Mouse (Mus musculus) heart, adult 2 months (tissue): Measurements from ENCODE around the gene Chad. TPM values are rescaled to one million over a fixed set of nuclear protein-coding genes. Genes with fewer than 3 reads are reported as not detected.

Source experiments
- DNase-seq, 2 experiments: peaks; one replicate each; pipeline ENCODE4 v3.0.0; 2021
- H3K27ac ChIP-seq: fragments of 200-600 bp; 2 replicates; pipeline ENCODE4 v1.8.1; 2022
- H3K27me3 ChIP-seq: fragments of 200-500 bp; 2 replicates; pipeline ENCODE4 v1.6.1; 2012; ENCODE audit warnings: mild to moderate bottlenecking, low read length, inconsistent platforms, mixed read lengths; ENCODE audit not compliant: control insufficient read depth, insufficient read depth
- H3K36me3 ChIP-seq: fragments of 200-500 bp; 2 replicates; pipeline ENCODE4 v1.6.1; 2012; ENCODE audit warnings: low read length, inconsistent platforms; ENCODE audit not compliant: control insufficient read depth, insufficient read depth
- H3K4me1 ChIP-seq: fragments of 200-500 bp; 2 replicates; pipeline ENCODE4 v1.6.1; 2011; ENCODE audit warnings: low read length; ENCODE audit not compliant: control insufficient read depth, insufficient read depth
- H3K4me3 ChIP-seq: fragments of 200-600 bp; 2 replicates; pipeline ENCODE4 v1.8.1; 2022
- H3K79me2 ChIP-seq: fragments of 200-500 bp; replicated peaks from 2 replicates; pipeline ENCODE4 v1.6.1; 2012; ENCODE audit warnings: mild to moderate bottlenecking, inconsistent platforms, low read length, moderate library complexity, mixed read lengths; ENCODE audit not compliant: control insufficient read depth, insufficient read depth
- H3K9ac ChIP-seq: fragments of 200-500 bp; 2 replicates; pipeline ENCODE4 v1.6.1; 2012; ENCODE audit warnings: low read depth, mild to moderate bottlenecking, control low read depth, inconsistent platforms, low read length, mixed read lengths
- CTCF ChIP-seq: fragments of 200-600 bp; IDR thresholded peaks from 2 replicates; pipeline ENCODE4 v1.8.1; 2022; ENCODE audit warnings: antibody characterized with exemption, mild to moderate bottlenecking, moderate library complexity
- EP300 ChIP-seq: fragments of 200-500 bp; IDR thresholded peaks from 2 replicates; pipeline ENCODE4 v1.6.1; 2011; ENCODE audit warnings: low read depth, low read length, control low read depth; ENCODE audit not compliant: insufficient read depth
- POLR2A ChIP-seq: fragments of 200-500 bp; IDR thresholded peaks from 2 replicates; pipeline ENCODE4 v1.6.1; 2011; ENCODE audit warnings: mild to moderate bottlenecking, low read depth, low read length, control low read depth; ENCODE audit not compliant: insufficient read depth
- WGBS: fragments of 180-500 bp; shearing (Covaris S2); methylation state at CpG from one replicate; pipeline ENCODE4 v1.1.7; 2018; 5-methylcytosine and 5-hydroxymethylcytosine counted together
- intact Hi-C: fragments of 180-260 bp; cut with DNase I; formaldehyde crosslinking; loops from one replicate; pipeline ENCODE4 v1.15.1; 2025
- polyA plus RNA-seq: library from polyadenylated mRNA; depleted of rRNA; stranded (reverse); fragments of >200 nt; gene quantifications from 2 replicates; pipeline ENCODE4 v1.2.3, GENCODE M21; 2012
- total RNA-seq, 2 experiments: library from RNA; stranded (reverse); gene quantifications; 2 replicates each; pipeline ENCODE4 v1.2.3; 2021

Chad gene
- total and polyA plus RNA-seq, 3 experiments = 1.7 to 16.2 (median 2.1) TPM

DNA sequence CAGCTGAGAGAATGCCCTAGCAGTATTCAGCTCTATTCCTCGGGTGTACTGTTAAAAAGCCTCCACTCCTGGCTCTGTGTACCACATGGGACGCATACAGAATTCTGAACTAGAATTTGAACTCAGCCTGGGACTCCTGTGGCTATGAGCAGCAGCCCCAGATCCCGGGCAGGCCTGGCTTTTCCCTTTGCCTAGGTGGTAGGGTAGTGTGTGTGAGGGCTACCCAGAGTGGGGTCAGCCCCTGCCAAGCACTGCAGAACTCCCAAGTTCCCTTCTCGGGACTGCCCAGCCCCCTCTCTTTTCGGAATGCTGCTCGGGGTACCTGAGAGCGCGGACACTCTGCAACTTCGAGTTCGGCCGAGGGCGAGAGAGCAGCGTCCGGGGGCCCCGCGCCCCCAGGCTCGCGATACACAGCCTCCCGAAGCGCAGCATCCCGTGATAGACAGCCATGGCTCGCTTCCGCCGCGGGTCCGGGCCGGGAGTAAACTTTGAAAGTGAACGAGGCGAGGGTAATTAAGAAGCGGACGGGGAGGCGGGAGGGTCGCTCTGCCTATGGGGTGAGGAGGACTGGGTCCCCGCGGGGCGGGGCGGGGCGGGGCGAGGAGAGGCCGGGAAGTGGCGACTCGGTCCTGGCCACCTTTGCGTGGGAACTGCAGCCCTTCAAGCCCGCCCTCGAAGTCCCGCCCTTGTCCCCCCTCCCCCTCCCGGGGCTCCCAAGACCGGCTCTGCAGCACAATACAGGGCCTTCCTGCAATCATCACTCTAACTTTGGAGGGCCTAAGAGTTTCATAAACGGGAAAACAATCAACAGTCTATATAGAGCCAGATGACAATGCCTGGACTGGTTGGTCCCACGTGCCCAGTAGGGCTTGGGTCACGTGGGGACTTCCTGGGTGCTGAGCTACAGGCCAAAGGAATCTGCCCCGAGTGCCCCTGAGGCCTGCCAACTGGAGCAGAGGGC, 36.8 kb downstream of the Chad start, which contains the start of gene Acsf2:
Gene Acsf2 (minus strand): TSS at position 551 of the 961 bp plus-strand sequence.
- TF ChIP-seq EP300 (no peak), POLR2A (peak; percentile 22; the same call in 1 of the 2 replicates)
- no peaks in the 10 kb centered on the region for H3K79me2 ChIP-seq
- peak within 1 kb of the TSS; percentile 49 for H3K4me3 ChIP-seq
- H3K9ac ChIP-seq = peak within 1 kb of the TSS; percentile 80
- intact Hi-C loops = no loop called here
- no peaks in the 10 kb centered on the region for H3K27me3 ChIP-seq
- peaks cover 7% of the 10 kb centered on the region for H3K4me1 ChIP-seq
- H3K36me3 ChIP-seq = peaks cover 2% of the 10 kb centered on the region; the same call in 1 of the 2 replicates
- peak within 1 kb of the TSS; percentile 76 for H3K27ac ChIP-seq
- DNase-seq = peak; percentile 89 to 90
- 2% methylated on average over 52 of the region's 52 CpGs for WGBS

- 71% methylated on average over 11 of the region's 11 CpGs for WGBS
- peaks cover 7% of the 10 kb centered on the region for H3K4me1 ChIP-seq
- no peak for DNase-seq
- H3K79me2 ChIP-seq = no peaks in the 10 kb centered on the region
- TF ChIP-seq CTCF (no peak), POLR2A (no peak), EP300 (no peak)
- H3K9ac ChIP-seq = peak overlapping the region; percentile 80
- peaks cover 2% of the 10 kb centered on the region; the same call in 1 of the 2 replicates for H3K36me3 ChIP-seq
- H3K4me3 ChIP-seq = peak overlapping the region; percentile 49
- intact Hi-C loops = no loop called here
- no peaks in the 10 kb centered on the region for H3K27me3 ChIP-seq
- peak overlapping the region; percentile 76 for H3K27ac ChIP-seq
Observed at GRCm38 (mm10) chr11:94602356-94602955, 37.6 kb downstream of the Chad start.

DNA sequence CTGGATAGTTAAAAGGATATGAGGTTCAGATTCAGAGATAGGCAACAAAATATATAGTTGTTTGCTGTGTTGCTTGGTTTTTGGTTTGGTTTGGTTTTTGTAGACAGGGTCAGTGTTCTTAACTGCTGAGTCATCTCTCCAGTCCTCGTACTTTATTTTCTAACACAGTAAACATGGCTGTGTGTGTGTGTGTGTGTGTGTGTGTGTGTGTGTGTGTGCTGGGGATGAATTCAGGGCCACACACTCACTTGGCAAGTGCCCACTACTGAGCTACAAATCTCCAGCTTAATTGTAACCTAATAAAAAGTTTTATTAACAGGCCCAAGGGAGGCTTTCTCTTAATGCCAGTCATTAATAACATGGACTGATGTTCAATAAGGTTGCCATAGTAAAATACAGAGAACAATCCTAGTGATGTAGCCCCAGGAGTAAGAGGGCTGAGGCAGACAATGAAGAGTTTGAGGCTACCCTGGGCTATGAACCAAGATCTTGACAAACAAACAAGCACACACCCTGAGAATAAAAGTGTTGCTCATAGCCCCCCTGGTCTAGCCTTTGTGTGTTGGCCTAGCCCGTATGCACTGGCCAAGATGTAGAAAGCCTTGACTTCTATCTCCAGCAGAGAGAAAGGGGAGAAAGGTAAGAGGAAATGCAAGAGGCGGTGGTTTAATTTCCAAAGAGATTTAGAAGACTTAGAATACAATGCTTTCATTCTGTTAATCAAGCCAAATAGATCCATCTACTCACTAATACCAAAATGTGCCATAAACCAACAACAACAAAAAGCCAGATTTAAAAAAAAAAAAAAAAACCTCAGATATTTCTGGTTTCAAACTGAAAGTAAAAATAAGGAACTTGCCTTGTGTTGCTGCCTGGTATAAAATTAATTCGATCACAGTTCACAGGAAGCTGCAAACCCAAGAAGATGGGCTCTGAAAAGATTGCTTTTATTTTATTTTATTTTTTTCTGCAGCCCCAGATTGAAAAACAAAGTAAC, 46.2 kb downstream of the Chad start:
- Histone ChIP-seq H3K4me1 (no peaks in the 10 kb centered on the region), H3K36me3 (no peaks in the 10 kb centered on the region), H3K27me3 (no peaks in the 10 kb centered on the region), H3K4me3 (no peak overlapping the region), H3K79me2 (no peaks in the 10 kb centered on the region), H3K9ac (no peak overlapping the region), H3K27ac (no peak overlapping the region; the same call in 1 of the 2 replicates)
- TF ChIP-seq CTCF = no peak
- TF ChIP-seq POLR2A = no peak
- no peak for TF ChIP-seq EP300
- no peak for DNase-seq
- intact Hi-C loops = no loop called here
- 82% methylated on average over 4 of the region's 4 CpGs for WGBS

DNA sequence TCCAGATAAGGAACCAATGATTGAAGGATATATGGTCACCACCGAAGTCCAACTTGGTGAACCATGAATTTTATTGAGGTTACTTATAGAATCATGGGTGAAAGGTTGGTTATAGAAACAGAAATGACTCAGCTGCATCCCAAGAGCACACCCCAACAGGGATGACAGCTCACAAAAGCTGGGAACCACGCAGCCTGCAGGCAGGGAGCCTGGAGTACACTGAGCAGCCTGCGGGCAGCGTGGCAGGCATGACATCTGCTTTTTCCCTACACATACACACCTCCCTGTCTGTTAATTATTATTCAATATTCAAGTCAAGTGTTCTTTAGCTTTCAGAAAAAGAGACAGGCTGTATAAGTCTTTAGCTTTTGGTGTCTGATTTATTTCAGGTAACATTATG, 49.8 kb downstream of the Chad start:
- DNase-seq = no peak
- no peaks in the 10 kb centered on the region for H3K79me2 ChIP-seq
- no peak overlapping the region for H3K4me3 ChIP-seq
- intact Hi-C loops = loop anchor here (5.0 kb wide), 1 partner anchor 62 kb away; no protein-coding TSS in a partner anchor
- WGBS = 77% methylated on average over 4 of the region's 4 CpGs
- no peak overlapping the region for H3K27ac ChIP-seq
- no peak for TF ChIP-seq EP300
- TF ChIP-seq CTCF = no peak
- TF ChIP-seq POLR2A = no peak
- H3K9ac ChIP-seq = no peak overlapping the region
- H3K36me3 ChIP-seq = no peaks in the 10 kb centered on the region
- no peaks in the 10 kb centered on the region for H3K4me1 ChIP-seq
- no peaks in the 10 kb centered on the region for H3K27me3 ChIP-seq

GRCm38 (mm10) chr11:94615494-94615893, 50.6 kb downstream of the Chad start:
- no peak overlapping the region for H3K4me3 ChIP-seq
- H3K9ac ChIP-seq = no peak overlapping the region
- no peak for DNase-seq
- intact Hi-C loops = loop anchor here (5.0 kb wide), 1 partner anchor 63 kb away; no protein-coding TSS in a partner anchor
- H3K27ac ChIP-seq = no peak overlapping the region
- no peaks in the 10 kb centered on the region for H3K4me1 ChIP-seq
- H3K36me3 ChIP-seq = no peaks in the 10 kb centered on the region
- no peaks in the 10 kb centered on the region for H3K27me3 ChIP-seq
- WGBS = 10% methylated on average over 4 of the region's 4 CpGs
- no peak for TF ChIP-seq CTCF
- no peak for TF ChIP-seq EP300
- TF ChIP-seq POLR2A = no peak
- no peaks in the 10 kb centered on the region for H3K79me2 ChIP-seq
